Mouse (Mus musculus) ES-Bruce4 (cell line): ENCODE measurements around the gene Prok2.

Experiments
- CTCF ChIP-seq: IDR thresholded peaks from one replicate; pipeline ENCODE4 v1.8.1; 2011; ENCODE audit warnings: low read depth, low read length
- POLR2A ChIP-seq: IDR thresholded peaks from one replicate; pipeline ENCODE4 v1.8.1; 2011; ENCODE audit warnings: low read length; ENCODE audit not compliant: insufficient read depth

GRCm38 (mm10) chr6:99734666-99735065 is 8.5 kb upstream of the Prok2 start:
- TF ChIP-seq CTCF (no peak), POLR2A (no peak)
